Mouse (Mus musculus) forelimb bud, embryonic 11.5 days (tissue): Measurements from ENCODE around the gene Gm49318.

Experiments
- DNase-seq: peaks from one replicate; pipeline ENCODE4 v3.0.0-alpha.2; 2012; ENCODE audit warnings: low read depth, low spot score

Gene Gm49318

DNA sequence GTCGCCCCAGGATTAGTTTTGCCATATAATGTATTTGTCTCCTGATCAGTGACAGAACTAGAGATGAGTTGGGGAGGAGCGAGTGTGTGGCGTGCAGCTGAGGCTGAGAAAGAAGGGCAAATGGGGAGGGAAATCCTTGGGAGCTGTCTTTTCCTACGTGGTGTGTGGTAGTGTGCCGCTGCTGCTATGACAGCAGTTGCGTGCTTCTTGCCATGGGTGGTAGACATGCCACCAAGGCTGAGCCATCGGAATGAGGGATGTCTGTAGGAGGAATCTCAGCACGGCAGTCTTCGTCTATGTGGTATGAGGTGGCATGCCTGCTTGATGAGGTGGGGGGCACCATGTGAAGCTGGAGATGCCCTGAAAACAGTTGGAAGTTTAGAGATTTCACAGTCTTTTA, 40.7 kb downstream of the Gm49318 start:
- no peak for DNase-seq

DNA sequence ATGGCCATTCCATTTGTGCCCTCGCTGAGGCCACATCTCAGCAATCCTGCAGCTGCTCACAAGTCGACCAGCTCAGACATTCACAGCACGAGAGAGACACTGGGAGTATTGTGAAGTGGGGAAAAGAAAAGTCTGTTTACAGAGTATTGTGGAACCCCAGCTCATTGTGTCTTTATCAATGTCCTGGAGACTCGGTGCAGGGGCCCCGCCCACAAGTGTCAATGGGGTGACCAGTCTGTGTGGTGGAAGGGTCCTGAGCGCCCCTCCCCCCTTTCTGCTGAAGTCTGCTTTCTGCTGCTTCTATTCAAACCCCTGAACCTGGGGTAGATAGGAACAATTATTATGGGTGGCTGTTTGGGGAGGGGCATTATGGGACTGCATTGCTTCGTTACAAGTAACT, 42.6 kb downstream of the Gm49318 start:
- DNase-seq, result no peak

DNA sequence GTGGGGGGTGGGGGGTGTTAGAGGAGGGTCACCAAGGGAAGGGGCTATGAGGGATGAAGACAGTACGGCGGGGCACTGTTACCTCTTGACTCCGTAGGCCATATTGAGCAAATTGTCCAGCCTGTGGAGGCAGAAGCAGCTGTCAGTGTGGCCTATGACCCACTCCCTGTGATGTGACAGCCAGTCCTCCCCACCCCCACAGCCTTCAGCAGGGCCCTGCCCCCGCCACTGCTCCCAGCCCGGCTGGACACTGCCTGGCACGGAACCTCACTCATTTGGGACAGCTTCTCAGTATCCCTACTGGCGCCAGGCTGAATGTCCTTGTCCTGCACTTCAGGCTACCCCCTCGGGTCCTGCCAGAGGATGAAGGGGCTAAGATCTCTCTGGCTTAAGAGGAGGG, 46.5 kb downstream of the Gm49318 start:
- no peak for DNase-seq

DNA sequence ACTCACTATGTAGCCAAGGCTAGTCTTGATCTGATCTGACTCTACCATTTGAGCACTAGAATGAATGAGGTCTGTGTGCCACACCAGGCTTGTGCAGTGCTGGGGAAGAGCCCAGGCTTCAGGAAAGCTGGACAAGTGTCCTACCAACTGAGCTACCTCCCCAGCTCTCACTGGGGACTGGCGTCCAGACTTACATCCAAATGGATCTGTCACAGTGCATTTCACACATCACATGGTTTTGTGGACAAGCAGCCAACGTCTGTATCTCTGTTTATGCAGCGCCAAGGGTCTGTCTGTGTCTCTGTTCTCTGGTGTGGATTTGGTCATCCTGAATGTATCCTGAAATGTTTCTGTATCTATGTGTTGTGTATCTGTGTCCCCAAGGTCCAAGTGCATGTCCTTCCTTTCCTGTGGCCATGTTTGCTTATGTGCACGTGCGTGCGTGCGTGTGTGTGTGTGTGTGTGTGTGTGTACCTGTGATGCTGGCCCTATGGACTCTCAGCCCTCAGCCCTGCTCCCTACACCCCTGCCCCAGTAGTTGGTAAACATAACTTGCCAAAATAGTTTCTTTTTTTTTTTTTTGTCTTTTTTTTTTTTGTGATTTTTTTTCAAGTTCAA, 53.7 kb downstream of the Gm49318 start:
- no peak for DNase-seq

- DNase-seq, result no peak
Observed at GRCm38 (mm10) chr9:22016245-22016644, 54.8 kb downstream of the Gm49318 start.

- DNase-seq, result no peak
Observed at GRCm38 (mm10) chr9:22012731-22013130, 58.3 kb downstream of the Gm49318 start.

DNA sequence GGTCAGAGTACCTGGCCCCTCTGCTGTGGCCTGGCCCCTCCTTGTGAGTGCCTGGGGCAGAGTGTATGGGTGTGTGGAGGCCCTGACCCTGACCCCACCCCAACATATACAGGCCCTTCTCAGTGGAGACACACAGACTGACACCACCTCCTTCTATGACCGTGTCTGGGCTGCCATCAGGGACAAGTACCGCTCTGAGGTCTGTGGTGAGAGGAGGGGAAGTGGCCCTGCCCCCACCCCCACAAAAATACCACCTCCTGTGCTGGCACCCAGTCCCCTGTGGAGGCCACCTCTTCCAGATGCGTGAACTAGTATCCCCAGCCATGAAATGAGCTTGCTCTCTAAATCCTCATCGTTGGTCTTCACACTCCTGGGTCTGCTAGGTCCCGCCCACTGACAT, 60.0 kb downstream of the Gm49318 start:
- no peak for DNase-seq

GRCm38 (mm10) chr9:22004546-22004945, 66.5 kb downstream of the Gm49318 start:
- DNase-seq, result no peak

DNA sequence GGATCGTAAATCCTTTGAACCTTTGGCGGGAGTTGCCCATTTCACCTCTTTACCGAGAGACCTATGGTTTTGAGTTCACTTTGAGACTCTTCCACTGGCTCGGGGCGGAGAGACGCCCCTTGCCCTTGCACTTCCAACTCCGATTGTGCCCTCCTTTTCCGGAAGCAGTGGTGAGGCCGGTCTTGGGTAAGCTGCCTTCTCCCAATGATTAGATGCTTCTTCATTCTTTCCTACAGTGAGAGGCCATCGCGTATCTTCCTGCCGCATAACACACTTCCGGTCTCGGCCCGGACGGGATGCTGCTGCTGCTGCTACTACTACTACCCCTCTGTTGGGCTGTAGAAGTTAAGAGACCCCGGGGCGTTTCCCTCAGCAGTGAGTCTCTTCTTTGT, 67.9 kb downstream of the Gm49318 start:
- peak; percentile 41 for DNase-seq

DNA sequence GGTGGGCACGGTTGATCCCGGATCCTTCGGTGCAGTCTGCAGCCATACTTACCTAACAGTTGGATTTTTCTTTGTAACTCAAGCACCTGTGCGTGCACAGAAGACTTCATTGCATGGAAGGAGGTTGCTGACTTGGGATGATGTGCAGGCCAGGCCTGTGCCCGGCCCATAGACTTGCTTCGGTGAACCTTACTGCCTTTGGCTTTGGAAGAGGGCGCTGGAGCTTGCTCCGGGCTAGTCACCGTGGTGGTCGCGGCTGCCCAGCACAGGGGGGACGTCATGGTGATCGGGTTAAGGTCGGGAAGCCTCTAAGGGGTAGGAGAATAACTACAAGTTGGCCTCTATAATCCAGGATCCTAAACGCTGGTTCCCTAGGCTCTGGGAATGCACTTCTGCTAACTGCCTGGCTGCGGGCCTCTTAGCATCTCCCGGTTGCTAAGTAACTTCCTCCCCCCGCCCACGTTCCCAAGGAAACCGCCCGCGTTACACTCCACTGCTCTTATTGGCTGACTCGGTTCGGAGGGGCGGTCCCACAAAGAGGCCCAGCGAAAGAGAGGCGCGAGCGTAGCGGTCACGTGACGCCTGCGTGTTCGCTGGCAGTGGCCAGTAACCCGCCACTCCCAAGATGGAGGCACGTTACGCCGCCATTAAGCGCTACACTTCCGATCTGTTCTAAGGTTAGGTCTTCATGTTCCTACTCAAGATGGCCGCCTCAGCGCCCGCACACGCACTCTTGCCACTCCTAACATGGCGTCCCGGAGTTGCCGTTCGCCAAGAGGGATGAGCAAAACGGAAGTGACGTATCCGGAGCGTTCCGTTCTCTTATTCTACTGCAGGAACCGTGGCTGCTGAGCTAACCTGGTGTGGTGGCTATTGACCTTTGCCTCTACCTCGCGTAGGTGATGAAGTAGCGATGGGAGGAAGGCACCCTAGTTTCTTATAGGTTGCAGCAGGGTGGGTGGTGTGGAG, 68.6 kb downstream of the Gm49318 start, which contains the start of the genes Ccdc151 and Prkcsh:
Ccdc151 (minus strand) TSS at position 441 of the 969 bp plus-strand sequence.
Prkcsh (plus strand) TSS at position 613 of the 969 bp plus-strand sequence.
- DNase-seq, result peak; percentile 99

DNA sequence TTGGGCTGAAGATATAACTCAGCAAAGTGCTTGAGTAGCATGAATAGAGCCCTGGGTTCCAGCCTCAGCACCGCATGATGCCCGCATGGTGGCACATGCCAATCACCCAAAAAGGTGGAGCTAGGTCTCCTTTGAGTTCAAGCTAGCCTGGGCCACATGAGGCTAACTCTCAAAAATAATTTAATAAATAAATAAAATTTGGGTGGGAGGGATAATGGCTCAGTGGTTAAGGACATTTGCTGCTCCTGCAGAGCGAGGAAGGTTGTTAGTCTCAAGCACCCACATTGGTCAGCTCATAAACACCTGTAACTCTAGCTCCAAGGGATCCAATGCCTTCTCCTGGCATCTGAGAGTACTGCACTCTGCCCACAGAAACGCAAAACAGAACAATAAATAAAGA, 69.4 kb downstream of the Gm49318 start:
- DNase-seq, result no peak

GRCm38 (mm10) chr9:22000296-22000695, 70.8 kb downstream of the Gm49318 start:
- DNase-seq, result no peak

DNA sequence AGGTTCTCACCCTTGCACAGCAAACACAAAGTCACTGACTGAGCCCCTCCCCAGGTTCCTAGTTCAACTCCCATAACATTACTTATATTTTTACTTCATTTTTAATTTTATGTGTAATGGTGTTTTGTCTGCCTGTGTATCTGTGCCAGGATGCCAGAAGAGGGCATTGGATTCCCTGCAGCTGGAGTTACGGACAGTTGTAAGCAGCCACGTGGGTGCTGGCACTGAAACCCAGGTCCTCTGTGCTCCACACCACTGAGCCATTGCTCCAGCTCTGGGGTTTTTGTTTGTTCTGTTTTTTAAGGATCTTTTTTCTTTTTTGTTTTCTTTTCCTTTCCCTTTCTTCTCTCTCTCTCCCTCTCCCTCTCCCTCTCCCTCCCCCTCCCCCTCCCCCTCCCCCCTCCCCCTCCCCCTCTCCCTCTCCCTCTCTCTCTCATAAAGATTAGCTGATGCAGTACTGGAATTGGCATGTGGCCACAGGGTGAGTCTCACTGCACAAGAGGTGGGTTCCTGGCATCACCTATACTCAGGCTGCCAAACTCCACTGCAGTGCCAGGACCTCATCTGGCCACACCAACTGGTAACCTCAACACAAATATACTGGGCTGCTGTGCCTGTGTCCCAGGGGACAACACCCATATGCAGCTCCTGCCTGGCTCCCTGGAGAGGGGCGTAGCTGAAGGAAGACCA, 74.7 kb downstream of the Gm49318 start:
- no peak for DNase-seq

DNA sequence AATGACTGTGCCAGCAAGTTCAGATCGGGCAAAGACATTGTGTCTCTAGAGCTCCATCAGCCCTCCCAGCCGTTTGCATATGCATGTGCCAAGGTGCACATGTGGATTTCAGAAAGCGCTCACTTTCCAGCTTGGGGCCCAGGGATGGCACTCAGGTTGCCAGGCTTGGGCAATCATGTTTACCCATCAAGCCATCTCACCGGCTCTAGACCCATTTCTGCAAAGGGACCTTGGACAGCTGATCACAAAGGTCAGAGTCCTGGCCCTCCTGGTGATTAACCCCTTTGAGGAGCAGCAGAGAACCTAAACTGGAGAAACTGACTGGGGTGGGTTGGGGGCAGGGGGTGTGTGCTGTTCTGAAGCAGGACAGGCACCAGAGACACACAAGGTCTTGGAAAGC, 78.8 kb downstream of the Gm49318 start:
- no peak for DNase-seq

DNA sequence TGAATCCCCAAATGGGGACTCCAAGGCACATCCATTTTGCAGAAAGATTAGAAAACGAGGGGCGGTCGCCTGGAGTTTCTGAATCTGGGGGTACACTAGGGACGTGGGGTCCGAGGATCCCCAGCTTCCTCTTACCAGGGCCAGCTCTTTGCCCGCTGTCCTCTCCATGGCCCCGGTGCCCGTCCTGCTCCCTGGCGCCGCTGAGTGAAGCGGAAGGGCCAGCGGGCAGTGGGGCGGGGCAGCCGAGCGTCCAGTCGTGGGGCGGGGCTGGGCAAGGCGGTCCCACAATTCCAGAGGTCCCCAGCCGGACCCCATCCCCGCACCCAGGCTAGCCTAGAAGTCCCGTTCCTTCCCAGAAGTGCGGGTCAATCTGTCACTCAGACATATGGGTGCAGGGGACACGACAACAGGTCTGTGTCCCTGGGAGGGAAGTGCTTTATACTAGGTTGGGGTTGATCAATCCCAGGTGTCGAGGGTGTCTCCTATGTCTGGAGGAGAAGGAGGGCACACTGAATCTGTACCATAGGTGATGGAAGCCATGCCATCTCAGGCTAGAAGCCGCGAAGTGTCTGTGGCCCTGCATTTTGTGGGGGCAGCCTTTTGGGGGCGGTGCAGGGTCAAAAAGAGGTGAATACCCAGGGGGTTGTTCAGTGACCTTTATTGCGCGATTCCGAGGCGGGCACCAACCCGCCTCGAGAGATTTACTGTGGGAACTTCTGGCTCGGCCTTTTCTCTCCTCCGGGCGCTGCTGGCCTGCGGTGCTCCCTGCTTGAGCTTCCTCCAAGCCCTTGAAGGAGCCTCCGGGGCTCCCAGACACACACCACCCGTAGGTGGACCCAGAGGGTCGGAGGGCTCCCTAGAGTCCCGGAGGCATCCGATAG, 81.6 kb downstream of the Gm49318 start, which contains the start of gene Rgl3:
Rgl3 (minus strand) TSS at position 217 of the 881 bp plus-strand sequence.
- DNase-seq, result no peak

DNA sequence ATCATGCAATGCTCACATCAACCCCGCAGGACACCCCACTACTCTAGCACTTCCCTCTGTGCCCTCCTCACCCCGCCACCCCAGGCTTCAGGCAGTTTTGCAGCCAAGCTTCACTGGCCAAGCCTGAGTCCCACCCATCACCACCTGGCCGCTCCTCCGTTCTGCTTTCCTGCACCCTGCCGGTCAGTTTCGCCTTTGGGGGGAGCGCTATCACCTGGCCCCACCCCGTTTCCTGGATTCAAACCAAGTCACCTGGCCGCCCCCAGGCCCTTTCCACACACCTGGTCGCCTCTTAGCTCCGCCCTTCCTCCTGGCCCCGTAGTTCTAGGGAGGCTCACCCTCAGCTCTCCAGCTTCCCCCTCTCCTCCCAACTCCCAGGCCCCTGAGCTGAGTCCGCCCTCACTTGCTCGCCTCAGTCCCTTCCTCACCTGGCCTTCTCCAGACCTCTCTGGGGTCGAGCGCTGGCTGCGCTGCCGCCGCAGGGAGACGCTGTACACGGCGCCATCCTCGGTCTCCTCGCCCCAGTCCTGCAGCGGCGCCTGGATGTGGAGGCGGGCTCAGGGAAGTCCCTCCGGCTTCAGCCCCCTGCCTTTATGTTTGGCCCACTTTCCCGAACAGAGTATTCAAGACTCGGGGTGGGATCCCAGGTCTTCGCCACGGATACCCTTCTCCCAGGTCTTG, 82.5 kb downstream of the Gm49318 start:
- DNase-seq, result no peak

DNA sequence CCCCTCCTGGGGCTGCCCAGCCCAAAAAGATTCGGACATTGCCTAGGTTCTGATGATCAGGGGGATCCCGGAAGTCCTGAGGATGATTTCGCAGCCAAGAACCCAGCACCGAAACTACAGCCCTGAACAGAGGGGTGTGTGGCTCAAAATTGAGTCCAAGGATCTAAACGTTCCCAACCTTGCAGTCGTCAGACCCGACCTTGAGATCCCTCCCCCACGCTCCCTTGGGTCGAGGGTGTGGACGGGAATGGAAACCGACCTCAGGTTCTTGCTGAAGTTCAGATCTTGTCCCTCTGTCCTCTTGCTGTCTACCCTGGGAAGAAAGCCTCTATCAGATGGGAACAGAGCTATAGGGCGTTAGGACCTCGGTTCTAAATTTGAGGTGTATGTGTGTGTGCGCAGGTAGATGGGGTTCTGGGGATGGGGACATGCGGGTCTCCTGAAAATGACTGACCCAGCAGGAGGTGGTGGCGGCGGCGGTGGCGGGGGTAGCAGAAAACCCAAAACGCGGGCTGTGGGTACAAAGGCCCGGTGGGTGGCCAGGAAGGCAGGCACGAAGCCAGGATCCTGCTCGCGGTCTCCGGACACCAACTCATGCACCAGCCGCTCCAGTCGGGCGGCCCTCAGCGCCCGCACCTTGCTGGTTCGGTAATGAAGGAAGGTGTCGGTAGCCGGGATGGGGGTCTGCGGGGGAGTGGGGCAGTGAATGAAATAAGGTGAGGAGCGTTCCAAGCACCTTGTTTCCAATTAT, 83.3 kb downstream of the Gm49318 start:
- DNase-seq, result no peak
